Mouse (Mus musculus) MEL (cell line): Measurements from ENCODE around the gene Ifitm10. TPM values are rescaled to one million over a fixed set of nuclear protein-coding genes. Genes with fewer than 3 reads are reported as not detected.
A peak's percentile ranks its signal among the peaks of the same experiment; 100 is the strongest.
"Not testable (repeated sequence)": the region's sequence is repeated elsewhere in the genome, so short reads cannot be mapped to it uniquely, and the experiment has no call there.

ENCODE experiments used
- DNase-seq: peaks from one replicate; pipeline ENCODE4 v3.0.0; 2011; ENCODE audit warnings: low read depth, low spot score
- H3K27ac ChIP-seq: 2 replicates; pipeline ENCODE4 v1.5.1; 2012; ENCODE audit warnings: low read depth, mild to moderate bottlenecking, control low read depth, low read length, moderate library complexity; ENCODE audit not compliant: control insufficient read depth
- H3K27me3 ChIP-seq, 2 experiments: fragments of 150-350 bp in 1 of 2; sonication (generic) in 1 of 2; 2 replicates each; pipeline ENCODE4 v1.6.1; 2012; ENCODE audit warnings: low read length in 2 of 2, mild to moderate bottlenecking in 2 of 2, improper control_type of control experiment in 1 of 2, moderate library complexity in 1 of 2; ENCODE audit not compliant: insufficient read depth in 2 of 2, control insufficient read depth in 1 of 2
- H3K36me3 ChIP-seq, 2 experiments: 2 replicates each; pipeline ENCODE4 v1.6.1; 2012 to 2014; ENCODE audit warnings: low read length in 2 of 2, improper control_type of control experiment in 1 of 2, inconsistent platforms in 1 of 2, mild to moderate bottlenecking in 1 of 2; ENCODE audit not compliant: insufficient read depth in 2 of 2, control insufficient read depth in 1 of 2
- H3K4me1 ChIP-seq, 2 experiments: fragments of 150-350 bp in 1 of 2; sonication (generic) in 1 of 2; 2 replicates each; pipeline ENCODE4 v1.6.1; 2012; ENCODE audit warnings: low read length in 2 of 2, improper control_type of control experiment in 1 of 2, mild to moderate bottlenecking in 1 of 2; ENCODE audit not compliant: insufficient read depth in 2 of 2, control insufficient read depth in 1 of 2
- H3K4me3 ChIP-seq, 2 experiments: fragments of 150-350 bp in 1 of 2; sonication (generic) in 1 of 2; 2 replicates each; pipeline ENCODE4 v1.5.1; 2012; ENCODE audit warnings: low read depth in 2 of 2, low read length in 2 of 2, mild to moderate bottlenecking in 2 of 2, moderate library complexity in 2 of 2, control low read depth in 1 of 2, improper control_type of control experiment in 1 of 2; ENCODE audit not compliant: control insufficient read depth in 1 of 2, insufficient read depth in 1 of 2
- H3K79me2 ChIP-seq: 2 replicates; pipeline ENCODE4 v1.6.1; 2012; ENCODE audit warnings: mild to moderate bottlenecking, low read length, moderate library complexity; ENCODE audit not compliant: control insufficient read depth, poor library complexity, insufficient read depth
- H3K9ac ChIP-seq: 2 replicates; pipeline ENCODE4 v1.6.1; 2012; ENCODE audit warnings: low read depth, mild to moderate bottlenecking, control low read depth, low read length, moderate library complexity; ENCODE audit not compliant: control insufficient read depth, poor library complexity, severe bottlenecking
- H3K9me3 ChIP-seq: fragments of 150-350 bp; sonication (generic); replicated peaks from 2 replicates; pipeline ENCODE4 v1.6.1; 2012; ENCODE audit warnings: mild to moderate bottlenecking, low read length, improper control_type of control experiment, moderate library complexity; ENCODE audit not compliant: insufficient read depth
- CTCF ChIP-seq, 3 experiments: IDR thresholded peaks in 2 of 3; conservative IDR thresholded peaks in 1 of 3; 2 replicates each; pipeline ENCODE4 v1.5.1; 2011 to 2012; ENCODE audit warnings: low read length in 3 of 3, low read depth in 2 of 3, mild to moderate bottlenecking in 2 of 3, improper control_type of control experiment in 1 of 3, inconsistent platforms in 1 of 3, mixed read lengths in 1 of 3, moderate library complexity in 1 of 3; ENCODE audit not compliant: control insufficient read depth in 1 of 3, insufficient read depth in 1 of 3, poor library complexity in 1 of 3, severe bottlenecking in 1 of 3
- JUND ChIP-seq: IDR thresholded peaks from 2 replicates; pipeline ENCODE4 v1.6.1; 2011; ENCODE audit warnings: low read depth, mild to moderate bottlenecking, improper control_type of control experiment, low read length
- SMC3 ChIP-seq: IDR thresholded peaks from 2 replicates; pipeline ENCODE4 v1.6.1; 2011; ENCODE audit warnings: low read depth, low read length, improper control_type of control experiment
- polyA plus RNA-seq, 2 experiments: library from polyadenylated mRNA; stranded (reverse) in 1 of 2; unstranded in 1 of 2; fragments of >175 nt in 1 of 2; fragments of >200 nt in 1 of 2; gene quantifications; 2 replicates each; pipeline versions ENCODE4 v1.2.1 to v1.2.4; 2012; ENCODE audit warnings: low replicate concordance in 2 of 2, low read depth in 1 of 2; ENCODE audit not compliant: insufficient read length in 2 of 2, insufficient read depth in 1 of 2, missing spikeins in 1 of 2
- total RNA-seq: library from RNA; depleted of rRNA; stranded (reverse); fragments of 300-350 nt; gene quantifications from 2 replicates; pipeline ENCODE4 v1.2.3, GENCODE M21; 2012; rRNA removed

Ifitm10 gene
- total and polyA plus RNA-seq, 3 experiments = 0.21 TPM; not detected in 2

DNA sequence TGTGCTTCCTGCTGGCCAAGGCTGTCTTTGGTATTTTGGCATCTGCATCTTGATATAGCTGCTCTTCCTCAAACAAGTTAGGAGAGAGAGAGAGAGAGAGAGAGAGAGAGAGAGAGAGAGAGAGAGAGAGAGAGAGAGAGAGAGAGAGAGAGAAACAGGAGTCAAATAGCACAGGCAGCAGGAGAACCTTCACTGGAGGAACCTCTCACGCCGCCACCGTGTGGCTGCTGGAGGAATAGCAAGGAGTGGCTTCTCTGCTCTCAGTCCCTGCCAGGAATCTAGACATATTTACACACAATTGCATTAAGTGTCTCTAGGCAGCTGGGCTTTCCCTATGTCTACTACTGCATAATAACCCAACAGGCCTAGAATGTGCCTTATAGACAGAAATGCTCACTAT lies 95.4 kb downstream of the Ifitm10 start:
- H3K79me2 ChIP-seq, H3K4me1 ChIP-seq, H3K9ac ChIP-seq, H3K27ac ChIP-seq, H3K4me3 ChIP-seq, H3K9me3 ChIP-seq, H3K36me3 ChIP-seq, H3K27me3 ChIP-seq: not testable (repeated sequence)
- DNase-seq = peak; percentile 52
- TF ChIP-seq SMC3 (peak; percentile 20), JUND (peak; percentile 75; the same call in 1 of the 2 replicates), CTCF (IDR thresholded peaks at IDR 0.05 in 2 of 3, conservative IDR thresholded peaks at IDR 0.05 in 1 of 3; ENCODE audit: control insufficient read depth in 1 of 3, insufficient read depth in 1 of 3, low read depth in 2 of 3, low read length in 3 of 3, poor library complexity in 1 of 3, severe bottlenecking in 1 of 3) (peak; percentile 50 to 68 (median 67))

Other genes starting within 250 kb of the Ifitm10 start
- not detected in 2 replicates for gene Gm39115, start 237.7 kb downstream of the Ifitm10 start, total RNA-seq
- gene Gm39115, start 237.7 kb downstream of the Ifitm10 start, polyA plus RNA-seq = not detected
- not detected in 2 replicates for gene Gm45337, start 229.1 kb downstream of the Ifitm10 start, total RNA-seq
- gene Gm45337, start 229.1 kb downstream of the Ifitm10 start, polyA plus RNA-seq = not detected
- gene Gm29735, start 216.6 kb downstream of the Ifitm10 start, total RNA-seq = not detected in 2 replicates
- gene Gm29735, start 216.6 kb downstream of the Ifitm10 start, polyA plus RNA-seq = not detected
- not detected in 2 replicates for gene Gm4553, start 208.0 kb downstream of the Ifitm10 start, total RNA-seq
- not detected for gene Gm4553, start 208.0 kb downstream of the Ifitm10 start, polyA plus RNA-seq
- not detected in 2 replicates for gene Krtap5-2, start 197.7 kb downstream of the Ifitm10 start, total RNA-seq
- not detected for gene Krtap5-2, start 197.7 kb downstream of the Ifitm10 start, polyA plus RNA-seq
- not detected in 2 replicates for gene Gm10153, start 183.4 kb downstream of the Ifitm10 start, total RNA-seq
- not detected for gene Gm10153, start 183.4 kb downstream of the Ifitm10 start, polyA plus RNA-seq
- not detected in 2 replicates for gene Krtap5-3, start 172.4 kb downstream of the Ifitm10 start, total RNA-seq
- gene Krtap5-3, start 172.4 kb downstream of the Ifitm10 start, polyA plus RNA-seq = not detected
- gene Gm7579, start 161.9 kb downstream of the Ifitm10 start, total RNA-seq = not detected in 2 replicates
- not detected for gene Gm7579, start 161.9 kb downstream of the Ifitm10 start, polyA plus RNA-seq
- not detected in 2 replicates for gene Krtap5-5, start 143.8 kb downstream of the Ifitm10 start, total RNA-seq
- gene Krtap5-5, start 143.8 kb downstream of the Ifitm10 start, polyA plus RNA-seq = not detected
- gene Gm40460, start 132.7 kb downstream of the Ifitm10 start, total RNA-seq = not detected in 2 replicates
- not detected for gene Gm40460, start 132.7 kb downstream of the Ifitm10 start, polyA plus RNA-seq
- gene Gm2431, start 115.4 kb downstream of the Ifitm10 start, total RNA-seq = not detected in 2 replicates
- gene Gm2431, start 115.4 kb downstream of the Ifitm10 start, polyA plus RNA-seq = not detected
- gene Gm4559, start 99.4 kb downstream of the Ifitm10 start, total RNA-seq = not detected in 2 replicates
- not detected for gene Gm4559, start 99.4 kb downstream of the Ifitm10 start, polyA plus RNA-seq
- not detected in 2 replicates for gene Krtap5-1, start 76.6 kb downstream of the Ifitm10 start, total RNA-seq
- gene Krtap5-1, start 76.6 kb downstream of the Ifitm10 start, polyA plus RNA-seq = not detected
- not detected in 2 replicates for gene Krtap5-4, start 70.2 kb downstream of the Ifitm10 start, total RNA-seq
- not detected for gene Krtap5-4, start 70.2 kb downstream of the Ifitm10 start, polyA plus RNA-seq
- gene Gm49369, start 8.9 kb upstream of the Ifitm10 start, total RNA-seq = 3.2 and 8.1 TPM in 2 replicates
- 10 to 100 TPM in 1 of 2 experiments, not detected in 1; 15.2 TPM for gene Gm49369, start 8.9 kb upstream of the Ifitm10 start, polyA plus RNA-seq
- 112 and 115 TPM in 2 replicates for gene Ctsd, start 14.3 kb upstream of the Ifitm10 start, total RNA-seq
- 100 to 1,000 TPM in 1 of 2 experiments, 10 to 100 TPM in 1; 89.3 to 179 TPM for gene Ctsd, start 14.3 kb upstream of the Ifitm10 start, polyA plus RNA-seq
- gene Syt8, start 61.1 kb upstream of the Ifitm10 start, total RNA-seq = not detected in 2 replicates
- not detected for gene Syt8, start 61.1 kb upstream of the Ifitm10 start, polyA plus RNA-seq
- not detected in 2 replicates for gene Tnni2, start 68.1 kb upstream of the Ifitm10 start, total RNA-seq
- gene Tnni2, start 68.1 kb upstream of the Ifitm10 start, polyA plus RNA-seq = under 1 TPM in 1 of 2 experiments, not detected in 1; 0.84 TPM
- not detected in 2 replicates for gene Lsp1, start 87.1 kb upstream of the Ifitm10 start, total RNA-seq
- gene Lsp1, start 87.1 kb upstream of the Ifitm10 start, polyA plus RNA-seq = not detected
- not detected in 2 replicates for gene Tnnt3, start 125.1 kb upstream of the Ifitm10 start, total RNA-seq
- not detected for gene Tnnt3, start 125.1 kb upstream of the Ifitm10 start, polyA plus RNA-seq
- gene Mrpl23, start 158.9 kb upstream of the Ifitm10 start, total RNA-seq = 48.2 and 57.6 TPM in 2 replicates
- 10 to 100 TPM in 1 of 2 experiments, not detected in 1; 11.4 TPM for gene Mrpl23, start 158.9 kb upstream of the Ifitm10 start, polyA plus RNA-seq